Mouse (Mus musculus) embryonic fibroblast, embryonic 13.5 days (primary cell): ENCODE measurements at regions not wholly inside any gene's neighbourhood (a gene's known extent, or its start where the extent isn't known, plus 50 kb on each side); places are given as distances from the start of the nearest gene placed in this dataset.

ENCODE experiments used
- CTCF ChIP-seq: IDR thresholded peaks from 2 replicates; pipeline ENCODE4 v1.5.1; 2011; ENCODE audit warnings: mild to moderate bottlenecking, control low read depth, low read length, moderate library complexity, borderline replicate concordance; ENCODE audit not compliant: insufficient read depth
- POLR2A ChIP-seq: IDR thresholded peaks from 2 replicates; pipeline ENCODE4 v1.6.1; 2011; ENCODE audit warnings: low read depth, mild to moderate bottlenecking, control low read depth, low read length, moderate library complexity

DNA sequence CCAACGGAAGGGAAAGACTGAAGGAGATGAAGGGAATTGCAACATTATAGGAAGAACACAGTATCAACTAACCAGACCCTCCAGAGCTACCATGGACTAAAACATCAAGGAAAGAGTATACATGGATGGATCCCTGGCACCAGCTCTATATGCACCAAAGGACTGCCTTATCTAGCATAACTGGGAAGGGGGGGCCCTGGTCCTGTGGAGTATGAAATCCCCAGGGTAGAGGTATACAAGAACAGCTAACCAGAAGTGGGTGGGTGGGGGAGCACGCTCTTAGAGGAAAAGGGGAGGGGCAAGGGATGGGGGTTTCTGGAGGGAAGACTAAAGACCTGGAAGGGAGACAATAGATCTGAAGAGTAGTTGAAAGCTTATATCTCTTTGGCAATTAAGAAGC is 1085.0 kb upstream of the Pcdh20 start:
- TF ChIP-seq CTCF (no peak), POLR2A (no peak)
